Mouse (Mus musculus) forebrain, embryonic 11.5 days (tissue): Measurements from ENCODE around the gene Bpifb4. TPM values are rescaled to one million over a fixed set of nuclear protein-coding genes. Genes with fewer than 3 reads are reported as not detected.

ENCODE experiments used
- ATAC-seq: fragments of 200-750 bp; cut with Nextera tagmentation; replicated peaks from 2 replicates; pipeline ENCODE4 v1.8.0; 2017; ENCODE audit warnings: moderate TSS enrichment; ENCODE audit not compliant: low FRiP score
- DNase-seq: peaks from one replicate; pipeline ENCODE4 v3.0.0-alpha.2; 2017; ENCODE audit warnings: low spot score
- H3K27ac ChIP-seq: fragments of 300-500 bp; sonication (generic); 2 replicates; pipeline ENCODE4 v1.5.1; 2014; ENCODE audit warnings: low read depth, low read length
- H3K27me3 ChIP-seq: fragments of 300-500 bp; sonication (generic); 2 replicates; pipeline ENCODE4 v1.6.1; 2014; ENCODE audit warnings: mild to moderate bottlenecking, low read length, mixed read lengths; ENCODE audit not compliant: control insufficient read depth, insufficient read depth
- H3K36me3 ChIP-seq: fragments of 300-500 bp; sonication (generic); 2 replicates; pipeline ENCODE4 v1.6.1; 2014; ENCODE audit warnings: mild to moderate bottlenecking, low read length, moderate library complexity, mixed read lengths; ENCODE audit not compliant: control insufficient read depth, insufficient read depth
- H3K4me1 ChIP-seq: fragments of 300-500 bp; sonication (generic); replicated peaks from 2 replicates; pipeline ENCODE4 v1.6.1; 2014; ENCODE audit warnings: low read length, mixed read lengths; ENCODE audit not compliant: control insufficient read depth, insufficient read depth
- H3K4me2 ChIP-seq: fragments of 300-500 bp; sonication (generic); 2 replicates; pipeline ENCODE4 v1.6.1; 2014; ENCODE audit warnings: low read depth, mild to moderate bottlenecking, low read length, moderate library complexity, mixed read lengths; ENCODE audit not compliant: severe bottlenecking
- H3K4me3 ChIP-seq: fragments of 300-500 bp; sonication (generic); 2 replicates; pipeline ENCODE4 v1.5.1; 2014; ENCODE audit warnings: low read depth, low read length
- H3K9ac ChIP-seq: fragments of 300-500 bp; sonication (generic); 2 replicates; pipeline ENCODE4 v1.6.1; 2014; ENCODE audit warnings: low read length
- H3K9me3 ChIP-seq: fragments of 300-500 bp; sonication (generic); 2 replicates; pipeline ENCODE4 v1.6.1; 2016; ENCODE audit warnings: low read length, mixed read lengths; ENCODE audit not compliant: control insufficient read depth
- WGBS: fragments of 180-500 bp; shearing (Covaris S2); extraction: QIAGEN DNeasy Blood & Tissue Kit; methylation state at CpG from one replicate; pipeline ENCODE4 v1.1.7; 2014; 5-methylcytosine and 5-hydroxymethylcytosine counted together
- polyA plus RNA-seq: library from polyadenylated mRNA; unstranded; fragments of >200 nt; fragmentation: Nextera tagmentation; extraction: Ambion mirVana; gene quantifications from 2 replicates; pipeline ENCODE4 v1.2.1, GENCODE M21; 2014

Bpifb4 gene
- not detected in 2 replicates for polyA plus RNA-seq

GRCm38 (mm10) chr2:153937843-153938242, at the start of gene Bpifb4:
Bpifb4 (plus strand) TSS chr2:153938212.
- ATAC-seq = no peak
- 83% methylated on average over 5 of the region's 5 CpGs for WGBS

GRCm38 (mm10) chr2:153899111-153899510, 38.9 kb upstream of the Bpifb4 start:
- no peaks in the 10 kb centered on the region for H3K9me3 ChIP-seq
- no peak for DNase-seq
- H3K36me3 ChIP-seq = no peaks in the 10 kb centered on the region
- 79% methylated on average over 5 of the region's 5 CpGs for WGBS
- ATAC-seq = no peak
- H3K4me2 ChIP-seq = no peak overlapping the region
- no peak overlapping the region for H3K4me3 ChIP-seq
- H3K9ac ChIP-seq = no peak overlapping the region
- no peaks in the 10 kb centered on the region for H3K27me3 ChIP-seq
- no peaks in the 10 kb centered on the region for H3K4me1 ChIP-seq
- no peak overlapping the region for H3K27ac ChIP-seq

More at GRCm38 (mm10) chr2:153937843-153938242, at the start of gene Bpifb4:
- Histone ChIP-seq H3K36me3 (no peaks in the 10 kb centered on the region), H3K4me3 (no peak within 1 kb of the TSS), H3K9ac (no peak within 1 kb of the TSS), H3K4me2 (no peak within 1 kb of the TSS), H3K9me3 (no peaks in the 10 kb centered on the region), H3K27ac (no peak within 1 kb of the TSS), H3K27me3 (no peaks in the 10 kb centered on the region), H3K4me1 (no peaks in the 10 kb centered on the region)
- DNase-seq = no peak

- ATAC-seq = no peak
- Histone ChIP-seq H3K9ac (no peak within 1 kb of the TSS), H3K27ac (no peak within 1 kb of the TSS), H3K9me3 (no peaks in the 10 kb centered on the region), H3K36me3 (no peaks in the 10 kb centered on the region), H3K4me1 (no peaks in the 10 kb centered on the region), H3K27me3 (no peaks in the 10 kb centered on the region), H3K4me3 (no peak within 1 kb of the TSS), H3K4me2 (no peak within 1 kb of the TSS)
- DNase-seq = no peak
- WGBS = 66% methylated on average over 4 of the region's 4 CpGs
Observed at GRCm38 (mm10) chr2:153900088-153900487, 37.9 kb upstream of the Bpifb4 start, which contains the start of gene Bpifb6. Bpifb6 (plus strand) TSS chr2:153900388.

GRCm38 (mm10) chr2:153902726-153903125, 35.3 kb upstream of the Bpifb4 start:
- 81% methylated on average over 6 of the region's 6 CpGs for WGBS
- no peak overlapping the region for H3K4me3 ChIP-seq

GRCm38 (mm10) chr2:153906626-153907025, 31.4 kb upstream of the Bpifb4 start:
- ATAC-seq (no peak), DNase-seq (no peak)
- H3K4me1 ChIP-seq = no peaks in the 10 kb centered on the region
- H3K4me3 ChIP-seq = no peak overlapping the region
- H3K9me3 ChIP-seq = no peaks in the 10 kb centered on the region
- no peak overlapping the region for H3K4me2 ChIP-seq
- WGBS = 93% methylated on average over 4 of the region's 4 CpGs
- no peaks in the 10 kb centered on the region for H3K36me3 ChIP-seq
- no peak overlapping the region for H3K9ac ChIP-seq
- H3K27me3 ChIP-seq = no peaks in the 10 kb centered on the region
- no peak overlapping the region for H3K27ac ChIP-seq

More at GRCm38 (mm10) chr2:153902726-153903125, 35.3 kb upstream of the Bpifb4 start:
- ATAC-seq = no peak
- Histone ChIP-seq H3K9me3 (no peaks in the 10 kb centered on the region), H3K4me1 (no peaks in the 10 kb centered on the region), H3K4me2 (no peak overlapping the region), H3K27ac (no peak overlapping the region), H3K27me3 (no peaks in the 10 kb centered on the region), H3K9ac (no peak overlapping the region), H3K36me3 (no peaks in the 10 kb centered on the region)
- DNase-seq = no peak

- H3K4me1 ChIP-seq = no peaks in the 10 kb centered on the region
- H3K4me3 ChIP-seq = no peak overlapping the region
- no peak overlapping the region for H3K9ac ChIP-seq
- no peaks in the 10 kb centered on the region for H3K9me3 ChIP-seq
- ATAC-seq (no peak), DNase-seq (no peak)
- H3K27me3 ChIP-seq = no peaks in the 10 kb centered on the region
- WGBS = 69% methylated on average over 5 of the region's 5 CpGs
- H3K4me2 ChIP-seq = no peak overlapping the region
- H3K36me3 ChIP-seq = no peaks in the 10 kb centered on the region
- no peak overlapping the region for H3K27ac ChIP-seq
Observed at GRCm38 (mm10) chr2:153914151-153914550, 23.9 kb upstream of the Bpifb4 start.

- H3K9me3 ChIP-seq = no peaks in the 10 kb centered on the region
- no peaks in the 10 kb centered on the region for H3K36me3 ChIP-seq
- no peak within 1 kb of the TSS for H3K27ac ChIP-seq
- 70% methylated on average over 8 of the region's 8 CpGs for WGBS
- no peak within 1 kb of the TSS for H3K4me2 ChIP-seq
- DNase-seq = no peak
- no peak within 1 kb of the TSS for H3K9ac ChIP-seq
- H3K27me3 ChIP-seq = no peaks in the 10 kb centered on the region
- no peak for ATAC-seq
- H3K4me3 ChIP-seq = no peak within 1 kb of the TSS
- H3K4me1 ChIP-seq = no peaks in the 10 kb centered on the region
Observed at GRCm38 (mm10) chr2:153917930-153918329, 20.1 kb upstream of the Bpifb4 start, which contains the start of gene Bpifb3. Bpifb3 (plus strand) TSS chr2:153918230.

- H3K4me2 ChIP-seq = no peak overlapping the region
- H3K4me3 ChIP-seq = no peak overlapping the region
- H3K27ac ChIP-seq = no peak overlapping the region
- no peaks in the 10 kb centered on the region for H3K9me3 ChIP-seq
- DNase-seq = no peak
- H3K27me3 ChIP-seq = no peaks in the 10 kb centered on the region
- 91% methylated on average over 6 of the region's 6 CpGs for WGBS
- H3K4me1 ChIP-seq = no peaks in the 10 kb centered on the region
- H3K9ac ChIP-seq = no peak overlapping the region
- H3K36me3 ChIP-seq = no peaks in the 10 kb centered on the region
- ATAC-seq = no peak
Observed at GRCm38 (mm10) chr2:153921246-153921645, 16.8 kb upstream of the Bpifb4 start.

- Histone ChIP-seq H3K9ac (no peak overlapping the region), H3K4me2 (no peak overlapping the region), H3K27me3 (no peaks in the 10 kb centered on the region), H3K36me3 (no peaks in the 10 kb centered on the region), H3K4me1 (no peaks in the 10 kb centered on the region; the same call in 1 of the 2 replicates), H3K4me3 (no peak overlapping the region), H3K9me3 (no peaks in the 10 kb centered on the region), H3K27ac (no peak overlapping the region)
- DNase-seq (peak; percentile 76), ATAC-seq (peak; percentile 55)
- WGBS = 50% methylated on average over 3 of the region's 3 CpGs
Observed at GRCm38 (mm10) chr2:153929871-153930413, 8.1 kb upstream of the Bpifb4 start.
